9 mouse cellular contexts compared by ENCODE assay signal in genomic region chr2:155293382-155293781, GRCm38 (mm10). TPM values are rescaled to one million over a fixed set of nuclear protein-coding genes. Genes with fewer than 3 reads are reported as not detected.
A peak's percentile ranks its signal among the peaks of the same experiment; 100 is the strongest.
DNase-seq lines count a peak whose midpoint lies in the region; ATAC-seq and TF ChIP-seq lines count a peak whose summit lies in the region.
"Had no signal": no experiment of that assay in that cellular context is flagged by ENCODE, and none has a peak within 500 bp of the region (broad histone marks: within the 10 kb centered on the region; RNA-seq: fewer than 3 reads in every experiment).

No protein-coding gene starts in this region.

- peak; percentile 11; the same call in 1 of the 2 replicates for TF ChIP-seq CTCF in intestine, postnatal 0 days (IDR thresholded peaks at IDR 0.05; ENCODE audit: low read depth)

- no peak overlapping the region for H3K27ac ChIP-seq in intestine, postnatal 0 days (ENCODE audit: low read depth, low read length)
- H3K27ac ChIP-seq in intestine, embryonic 16.5 days (ENCODE audit: low read length): no peak overlapping the region

- peaks cover 54% of the 10 kb centered on the region for H3K36me3 ChIP-seq in intestine, postnatal 0 days (ENCODE audit: control insufficient read depth, insufficient read depth)
- peaks cover 1% of the 10 kb centered on the region; the same call in 1 of the 2 replicates for H3K36me3 ChIP-seq in intestine, embryonic 16.5 days (ENCODE audit: control insufficient read depth, insufficient read depth, low read length)

- no peak overlapping the region for H3K4me3 ChIP-seq in intestine, postnatal 0 days (ENCODE audit: low read depth, low read length)
- no peak overlapping the region for H3K4me3 ChIP-seq in intestine, embryonic 16.5 days (ENCODE audit: low read length)

- H3K9ac ChIP-seq in intestine, postnatal 0 days (ENCODE audit: low read depth, low read length): no peak overlapping the region
- H3K9ac ChIP-seq in intestine, embryonic 16.5 days (ENCODE audit: low read depth, low read length): no peak overlapping the region

- H3K9me3 ChIP-seq in intestine, postnatal 0 days (ENCODE audit: control insufficient read depth): no peaks in the 10 kb centered on the region
- H3K9me3 ChIP-seq in intestine, embryonic 16.5 days (ENCODE audit: control insufficient read depth, low read length): no peaks in the 10 kb centered on the region

- DNase-seq in adrenal gland, adult 8-10 months: peak; percentile 88
- peak; percentile 39 to 57 for DNase-seq in cerebellum, postnatal 36 days
- peak; percentile 96 for DNase-seq in skeletal muscle tissue, adult 2 months (ENCODE audit: low read depth, low spot score)
- no peak for DNase-seq in retina, postnatal 1 day
- no peak for DNase-seq in frontal cortex, postnatal 36 days (ENCODE audit: low spot score in 2 of 2)
- DNase-seq: lung, postnatal 36 days had no signal

- no peak overlapping the region for H3K4me2 ChIP-seq in intestine, postnatal 0 days (replicated peaks; ENCODE audit: low read depth)
- H3K4me2 ChIP-seq in intestine, embryonic 16.5 days (ENCODE audit: low read depth, low read length): no peak overlapping the region

- WGBS in intestine, postnatal 0 days: 89% methylated on average over 2 of the region's 2 CpGs
- WGBS in intestine, embryonic 16.5 days: 90% methylated on average over 2 of the region's 2 CpGs

- ATAC-seq in intestine, postnatal 0 days: no peak
- ATAC-seq in intestine, embryonic 16.5 days: no peak

- H3K27me3 ChIP-seq in intestine, postnatal 0 days (replicated peaks; ENCODE audit: control insufficient read depth, insufficient read depth, low read length): no peaks in the 10 kb centered on the region
- no peaks in the 10 kb centered on the region for H3K27me3 ChIP-seq in intestine, embryonic 16.5 days (replicated peaks; ENCODE audit: control insufficient read depth, insufficient read depth, low read length)
- H3K27me3 ChIP-seq: CH12.LX had no signal

- H3K4me1 ChIP-seq in intestine, postnatal 0 days (replicated peaks; ENCODE audit: control insufficient read depth, insufficient read depth, low read length): no peaks in the 10 kb centered on the region
- H3K4me1 ChIP-seq in intestine, embryonic 16.5 days (ENCODE audit: control insufficient read depth, insufficient read depth, low read length): no peaks in the 10 kb centered on the region

RNA-seq across cellular contexts. Expression of gene Map1lc3a, which starts 17.3 kb away (rescaled TPM):
- polyA plus RNA-seq in intestine, postnatal 0 days (2015; fragmentation: Nextera tagmentation; extraction: Ambion mirVana): 158 and 168 TPM in 2 replicates
- polyA plus RNA-seq in intestine, embryonic 16.5 days (2015; fragmentation: Nextera tagmentation; extraction: Ambion mirVana): 131 and 136 TPM in 2 replicates
- total RNA-seq in adrenal gland, adult 8-10 months (2022): 100 to 1,000 TPM; 298 to 859 (median 554) TPM

RNA-seq across cellular contexts. Expression of gene Dynlrb1, which starts 57.0 kb away (rescaled TPM):
- polyA plus RNA-seq in intestine, postnatal 0 days (2015; fragmentation: Nextera tagmentation; extraction: Ambion mirVana): 327 and 342 TPM in 2 replicates
- polyA plus RNA-seq in intestine, embryonic 16.5 days (2015; fragmentation: Nextera tagmentation; extraction: Ambion mirVana): 328 and 337 TPM in 2 replicates
- total RNA-seq in adrenal gland, adult 8-10 months (2022): 100 to 1,000 TPM; 209 to 378 (median 290) TPM

Comparison
In these comparisons a context has a peak if more than half of its experiments do, and no peak if none do; other contexts are left out.
1. DNase-seq: peak in adrenal gland, adult 8-10 months (single experiment), cerebellum, postnatal 36 days (2 of 2) and skeletal muscle tissue, adult 2 months (single experiment); none in retina, postnatal 1 day (single experiment) and frontal cortex, postnatal 36 days (0 of 2).